Mouse (Mus musculus) hindbrain, embryonic 14.5 days (tissue): ENCODE measurements at regions not wholly inside any gene's neighbourhood (a gene's known extent, or its start where the extent isn't known, plus 50 kb on each side); places are given as distances from the start of the nearest gene placed in this dataset.
A peak's percentile ranks its signal among the peaks of the same experiment; 100 is the strongest.

Experiments
- ATAC-seq: fragments of 200-750 bp; cut with Nextera tagmentation; 2 replicates; pipeline ENCODE4 v1.8.0; 2017; ENCODE audit warnings: moderate number of reproducible peaks, mild to moderate bottlenecking, moderate TSS enrichment, moderate library complexity; ENCODE audit not compliant: low FRiP score
- DNase-seq: peaks from one replicate; pipeline ENCODE4 v3.0.0-alpha.2; 2015; ENCODE audit warnings: low spot score
- H3K27ac ChIP-seq: fragments of 300-500 bp; sonication (generic); 2 replicates; pipeline ENCODE4 v1.5.1; 2014; ENCODE audit warnings: mild to moderate bottlenecking, moderate library complexity
- H3K27me3 ChIP-seq: fragments of 300-500 bp; sonication (generic); 2 replicates; pipeline ENCODE4 v1.6.1; 2014; ENCODE audit warnings: mild to moderate bottlenecking, low read length, mixed read lengths; ENCODE audit not compliant: control insufficient read depth, insufficient read depth
- H3K36me3 ChIP-seq: fragments of 300-500 bp; sonication (generic); replicated peaks from 2 replicates; pipeline ENCODE4 v1.6.1; 2014; ENCODE audit not compliant: control insufficient read depth, insufficient read depth
- H3K4me1 ChIP-seq: fragments of 300-500 bp; sonication (generic); replicated peaks from 2 replicates; pipeline ENCODE4 v1.6.1; 2014; ENCODE audit warnings: antibody characterized with exemption, low read length, mixed read lengths; ENCODE audit not compliant: control insufficient read depth, insufficient read depth
- H3K4me2 ChIP-seq: fragments of 300-500 bp; sonication (generic); replicated peaks from 2 replicates; pipeline ENCODE4 v1.6.1; 2014; ENCODE audit warnings: mild to moderate bottlenecking, moderate library complexity
- H3K4me3 ChIP-seq: fragments of 300-500 bp; sonication (generic); replicated peaks from 2 replicates; pipeline ENCODE4 v1.5.1; 2014; ENCODE audit warnings: mild to moderate bottlenecking, low read length
- H3K9ac ChIP-seq: fragments of 300-500 bp; sonication (generic); 2 replicates; pipeline ENCODE4 v1.6.1; 2014
- H3K9me3 ChIP-seq: fragments of 300-500 bp; sonication (generic); 2 replicates; pipeline ENCODE4 v1.6.1; 2016; ENCODE audit warnings: low read length; ENCODE audit not compliant: control insufficient read depth
- WGBS: fragments of 180-500 bp; shearing (Covaris S2); extraction: QIAGEN DNeasy Blood & Tissue Kit; methylation state at CpG from one replicate; pipeline ENCODE4 v1.1.7; 2014; 5-methylcytosine and 5-hydroxymethylcytosine counted together

DNA sequence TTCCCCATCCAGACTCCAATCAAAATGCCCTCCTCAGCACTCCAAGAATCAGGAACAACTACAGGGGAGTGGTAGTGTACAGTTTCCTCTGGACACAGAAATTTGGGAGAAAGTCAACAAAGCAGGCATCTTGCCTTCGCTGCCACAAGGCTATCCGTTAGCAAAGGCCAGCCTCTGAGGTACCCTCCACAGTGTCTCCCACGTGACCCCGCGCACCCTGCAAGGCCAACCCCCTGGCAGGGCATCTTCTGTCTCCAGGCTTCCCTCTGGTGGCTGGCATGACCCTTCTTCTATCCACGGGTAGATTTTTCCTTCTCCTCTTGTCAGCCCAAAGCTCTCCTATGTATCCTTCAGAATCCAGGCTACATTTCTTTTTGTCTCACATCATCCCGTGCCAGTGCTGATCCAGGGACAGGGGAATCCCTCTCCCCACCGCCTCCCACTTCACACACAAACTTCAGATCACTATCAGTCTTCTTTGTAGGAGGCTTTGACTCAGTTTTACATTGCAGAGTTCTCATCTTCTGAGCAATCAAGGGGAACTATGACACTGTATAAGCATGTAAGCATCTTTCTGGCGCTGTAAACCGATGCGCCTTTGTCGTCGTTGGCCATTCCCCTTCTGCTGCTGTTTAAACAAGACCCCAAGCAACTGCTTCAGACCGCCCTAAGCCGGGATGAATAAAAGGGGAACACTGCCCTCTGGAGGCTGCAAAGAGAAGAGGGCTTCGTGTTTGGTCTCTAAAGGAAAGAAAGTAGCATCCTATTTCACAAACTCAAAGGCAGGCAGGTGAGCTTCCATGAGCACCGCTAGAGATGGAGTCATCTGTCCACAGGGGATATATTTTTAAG is 226.8 kb upstream of the Stac start:
- H3K9me3 ChIP-seq = no peaks in the 10 kb centered on the region
- H3K4me3 ChIP-seq = no peak overlapping the region
- DNase-seq (peak; percentile 87), ATAC-seq (peak; percentile 64; the same call in 1 of the 2 replicates)
- H3K36me3 ChIP-seq = no peaks in the 10 kb centered on the region
- 0 out of 2 replicates have a peak, but pooled peaks cover 4% of the 10 kb centered on the region for H3K4me1 ChIP-seq
- no peak overlapping the region for H3K27ac ChIP-seq
- WGBS = 32% methylated on average over 17 of the region's 17 CpGs
- no peak overlapping the region for H3K9ac ChIP-seq
- no peaks in the 10 kb centered on the region for H3K27me3 ChIP-seq
- H3K4me2 ChIP-seq = peak overlapping the region; percentile 42

DNA sequence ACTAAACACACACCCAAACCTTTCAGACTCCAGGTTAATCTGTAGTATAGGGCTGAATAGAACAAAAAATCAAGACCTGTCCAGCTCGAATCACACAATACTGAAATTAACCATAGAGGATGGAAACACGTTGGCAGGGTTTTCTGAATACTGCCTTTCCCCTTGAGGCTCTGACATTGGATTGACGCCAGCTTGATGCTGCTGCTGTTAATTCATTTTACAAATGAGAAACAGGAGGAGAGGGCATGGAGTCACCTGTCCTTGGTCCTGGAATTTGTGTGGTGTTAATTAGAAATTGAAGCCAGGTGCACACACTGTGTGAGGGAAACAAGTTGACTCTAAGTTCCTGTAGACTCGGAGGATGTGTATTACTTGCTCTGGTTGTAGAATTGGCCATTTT is 218.7 kb upstream of the Stac start:
- H3K36me3 ChIP-seq = no peaks in the 10 kb centered on the region
- DNase-seq (no peak), ATAC-seq (no peak)
- WGBS = 48% methylated on average over 4 of the region's 4 CpGs
- H3K9me3 ChIP-seq = no peaks in the 10 kb centered on the region
- no peak overlapping the region for H3K9ac ChIP-seq
- no peaks in the 10 kb centered on the region for H3K4me1 ChIP-seq
- H3K4me3 ChIP-seq = no peak overlapping the region
- H3K27ac ChIP-seq = no peak overlapping the region
- no peaks in the 10 kb centered on the region for H3K27me3 ChIP-seq
- H3K4me2 ChIP-seq = no peak overlapping the region

DNA sequence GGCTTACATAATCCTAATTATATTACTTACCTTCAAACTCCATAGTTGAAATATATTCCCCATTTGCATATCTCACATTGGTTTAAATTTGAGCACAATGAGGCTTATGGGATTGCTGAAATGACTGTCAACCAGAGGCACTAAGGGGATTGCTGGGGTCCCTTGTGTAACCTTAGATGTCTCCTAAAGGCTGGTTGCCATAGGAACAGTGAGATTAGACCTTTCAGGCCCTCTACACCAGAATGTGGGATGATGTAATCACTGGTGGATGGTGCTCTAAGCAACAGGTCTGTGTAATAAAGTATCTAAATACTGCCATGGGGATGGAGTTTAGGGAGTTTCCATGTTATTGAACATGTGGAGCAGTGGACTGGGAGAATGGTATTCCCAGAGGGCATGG is 210.0 kb upstream of the Stac start:
- ATAC-seq (no peak), DNase-seq (no peak)
- no peaks in the 10 kb centered on the region for H3K9me3 ChIP-seq
- no peak overlapping the region for H3K4me3 ChIP-seq
- no peaks in the 10 kb centered on the region for H3K27me3 ChIP-seq
- H3K4me1 ChIP-seq = no peaks in the 10 kb centered on the region
- H3K9ac ChIP-seq = no peak overlapping the region
- no peak overlapping the region for H3K27ac ChIP-seq
- no peaks in the 10 kb centered on the region for H3K36me3 ChIP-seq
- no peak overlapping the region for H3K4me2 ChIP-seq

DNA sequence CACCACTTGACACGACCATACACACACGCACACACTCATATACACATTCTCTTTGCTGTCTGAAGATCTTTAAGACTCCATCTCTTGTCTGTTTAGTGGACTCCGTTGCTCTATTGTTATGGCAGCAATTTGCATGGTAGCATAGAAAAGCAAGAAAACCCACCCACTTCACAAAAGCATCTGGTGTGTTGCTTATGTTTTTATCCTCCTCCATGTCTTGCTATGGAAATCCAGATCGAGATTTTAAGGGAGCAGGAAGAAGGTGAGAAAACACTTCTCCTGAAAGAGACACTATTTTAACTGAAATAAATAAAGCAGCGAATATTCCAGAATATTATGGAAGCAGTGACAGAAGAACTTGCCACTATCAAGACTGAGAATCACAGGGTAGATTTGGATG is 207.5 kb upstream of the Stac start:
- Histone ChIP-seq H3K9me3 (no peaks in the 10 kb centered on the region), H3K27me3 (no peaks in the 10 kb centered on the region), H3K9ac (no peak overlapping the region), H3K36me3 (no peaks in the 10 kb centered on the region), H3K27ac (no peak overlapping the region), H3K4me3 (no peak overlapping the region), H3K4me2 (no peak overlapping the region), H3K4me1 (no peaks in the 10 kb centered on the region)
- DNase-seq = no peak
- ATAC-seq = no peak
- 79% methylated on average over 5 of the region's 5 CpGs for WGBS

DNA sequence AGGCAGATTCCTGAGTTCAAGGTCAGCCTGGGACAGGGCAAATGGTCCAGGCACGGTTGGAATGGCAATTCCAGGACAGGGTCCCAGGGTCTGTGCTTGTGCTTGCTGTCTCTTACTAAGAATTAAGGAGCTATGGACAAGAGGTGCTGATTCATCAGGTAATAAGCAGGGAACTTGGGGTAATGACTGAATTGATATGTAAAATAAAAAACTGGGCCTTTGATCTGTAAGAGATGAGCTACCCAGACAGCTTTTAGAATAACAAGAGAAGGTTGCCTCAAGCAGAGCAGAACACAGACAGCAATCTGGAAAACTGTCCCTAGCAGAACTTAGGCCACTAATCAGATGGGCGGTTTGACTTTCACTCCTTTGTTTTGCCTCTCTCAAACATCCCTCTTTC is 189.6 kb upstream of the Stac start:
- 50% methylated on average over 2 of the region's 2 CpGs for WGBS
- no peaks in the 10 kb centered on the region for H3K4me1 ChIP-seq
- no peaks in the 10 kb centered on the region for H3K27me3 ChIP-seq
- no peak overlapping the region for H3K4me3 ChIP-seq
- H3K27ac ChIP-seq = no peak overlapping the region
- H3K36me3 ChIP-seq = no peaks in the 10 kb centered on the region
- H3K4me2 ChIP-seq = no peak overlapping the region
- DNase-seq = no peak
- H3K9ac ChIP-seq = no peak overlapping the region
- no peak for ATAC-seq
- no peaks in the 10 kb centered on the region for H3K9me3 ChIP-seq

DNA sequence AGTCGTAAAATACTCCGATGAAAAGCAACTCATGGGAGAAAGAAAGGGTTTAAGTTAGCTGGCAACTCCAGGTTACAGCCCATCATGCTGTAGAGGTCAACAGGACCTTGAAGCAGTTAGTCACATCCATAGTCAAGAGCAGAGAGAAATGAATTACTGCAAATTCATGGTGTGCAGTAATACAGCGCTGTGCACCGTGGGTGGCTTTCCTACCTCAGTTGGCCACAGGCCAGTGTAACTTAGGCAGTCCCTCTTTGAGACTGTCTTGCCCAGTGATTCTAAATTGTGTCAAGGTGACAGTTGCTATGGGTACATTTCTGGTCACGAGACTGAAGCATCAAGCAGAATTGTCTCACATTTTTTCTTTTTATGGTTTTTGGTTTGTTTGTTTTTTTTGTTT is 186.7 kb upstream of the Stac start:
- Histone ChIP-seq H3K4me1 (no peaks in the 10 kb centered on the region), H3K4me2 (no peak overlapping the region), H3K36me3 (no peaks in the 10 kb centered on the region), H3K4me3 (no peak overlapping the region), H3K9ac (no peak overlapping the region), H3K9me3 (no peaks in the 10 kb centered on the region), H3K27me3 (no peaks in the 10 kb centered on the region), H3K27ac (no peak overlapping the region)
- DNase-seq (no peak), ATAC-seq (no peak)
- 78% methylated on average over 5 of the region's 5 CpGs for WGBS

DNA sequence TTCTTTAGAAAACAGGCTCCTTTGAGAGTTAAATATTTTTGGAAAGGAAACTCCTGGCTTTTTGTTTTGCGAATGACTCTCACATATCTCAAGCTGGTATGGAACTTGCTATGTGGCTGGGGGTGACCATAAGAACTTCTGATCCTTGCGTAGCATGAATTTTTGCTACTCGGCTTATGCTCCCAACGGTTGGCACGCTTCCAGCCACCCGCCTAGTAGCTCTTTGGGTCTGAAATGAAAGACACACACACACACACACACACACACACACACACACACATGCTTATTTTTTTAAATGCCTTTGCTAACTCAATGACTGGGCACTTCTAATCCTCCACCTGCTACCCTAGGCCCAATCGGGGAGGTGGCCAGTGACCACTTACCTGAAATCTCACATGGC is 180.3 kb upstream of the Stac start:
- Histone ChIP-seq H3K36me3 (no peaks in the 10 kb centered on the region), H3K4me1 (no peaks in the 10 kb centered on the region), H3K9me3 (no peaks in the 10 kb centered on the region), H3K9ac (no peak overlapping the region), H3K4me3 (no peak overlapping the region), H3K27me3 (no peaks in the 10 kb centered on the region), H3K4me2 (no peak overlapping the region), H3K27ac (no peak overlapping the region)
- WGBS = 78% methylated on average over 7 of the region's 7 CpGs
- no peak for ATAC-seq
- no peak for DNase-seq

DNA sequence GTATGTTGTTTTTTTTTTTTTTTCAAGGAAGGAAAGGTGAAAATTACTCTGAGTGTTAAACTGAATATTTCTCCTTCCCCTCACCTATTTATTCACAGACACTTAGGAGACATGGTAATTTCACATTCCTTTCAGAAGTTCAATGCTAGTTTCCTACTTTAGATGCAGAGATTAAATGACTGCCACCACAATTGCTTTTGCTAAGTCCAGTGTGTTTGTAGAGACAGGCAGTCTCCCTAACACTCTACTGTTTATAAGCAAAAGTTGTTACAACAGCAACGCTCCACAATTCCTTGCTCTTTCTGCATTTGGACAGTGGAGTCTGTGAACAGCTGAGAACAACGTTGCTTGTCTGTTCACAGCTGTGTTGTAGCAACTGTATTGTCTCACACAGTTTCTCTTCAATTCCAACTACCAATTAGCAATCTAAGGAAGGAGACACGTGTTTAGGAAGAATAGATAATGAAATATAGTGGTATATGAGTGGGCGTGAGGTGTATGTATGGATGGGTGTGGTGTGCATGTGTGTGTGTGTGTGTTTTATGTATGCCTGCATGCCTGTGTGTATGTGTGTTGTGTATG is 179.7 kb upstream of the Stac start:
- no peak overlapping the region for H3K9ac ChIP-seq
- H3K4me1 ChIP-seq = no peaks in the 10 kb centered on the region
- no peak for ATAC-seq
- H3K27ac ChIP-seq = no peak overlapping the region
- 76% methylated on average over 4 of the region's 4 CpGs for WGBS
- H3K9me3 ChIP-seq = no peaks in the 10 kb centered on the region
- no peak overlapping the region for H3K4me3 ChIP-seq
- H3K27me3 ChIP-seq = no peaks in the 10 kb centered on the region
- H3K4me2 ChIP-seq = no peak overlapping the region
- no peak for DNase-seq
- H3K36me3 ChIP-seq = no peaks in the 10 kb centered on the region

DNA sequence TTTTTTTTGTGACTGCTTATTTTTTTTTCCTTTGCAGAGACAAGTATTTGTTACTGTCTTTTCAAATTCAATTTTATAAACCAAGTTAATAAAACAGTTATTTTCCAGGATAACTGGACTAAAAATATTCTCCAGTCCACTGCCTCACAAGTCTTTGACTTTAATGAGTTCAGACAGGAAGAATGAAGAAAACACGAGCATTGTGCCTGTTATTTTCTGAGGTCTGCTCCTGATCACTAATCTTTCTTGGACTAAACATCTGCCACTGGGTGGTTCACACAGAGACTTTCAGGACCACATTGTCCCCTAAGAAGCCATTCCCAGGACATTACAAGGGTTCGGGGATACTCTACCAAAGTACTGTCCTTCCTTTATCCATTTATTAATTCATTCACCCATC is 167.9 kb upstream of the Stac start:
- ATAC-seq = no peak
- 65% methylated on average over 2 of the region's 2 CpGs for WGBS
- no peaks in the 10 kb centered on the region for H3K36me3 ChIP-seq

More for the DNA sequence above, 167.9 kb upstream of the Stac start:
- Histone ChIP-seq H3K4me3 (no peak overlapping the region), H3K9ac (no peak overlapping the region), H3K4me2 (no peak overlapping the region), H3K9me3 (no peaks in the 10 kb centered on the region), H3K4me1 (no peaks in the 10 kb centered on the region), H3K27ac (no peak overlapping the region), H3K27me3 (no peaks in the 10 kb centered on the region)
- no peak for DNase-seq
